Mouse (Mus musculus) kidney, postnatal 14 days (tissue): ENCODE measurements around the gene Zscan4d.
"Not testable (repeated sequence)": the region's sequence is repeated elsewhere in the genome, so short reads cannot be mapped to it uniquely, and the experiment has no call there.

Source experiments
- DNase-seq: peaks from one replicate; pipeline ENCODE4 v3.0.0; 2022; ENCODE audit warnings: mixed read lengths

The Zscan4d gene

GRCm38 (mm10) chr7:11166059-11166458 lies at the start of gene Zscan4d:
TSS of gene Zscan4d (minus strand) at chr7:11166159.
- not testable (repeated sequence) for DNase-seq

GRCm38 (mm10) chr7:11158036-11158435 lies 7.9 kb downstream of the Zscan4d start:
- not testable (repeated sequence) for DNase-seq
